Mouse (Mus musculus) limb, embryonic 11.5 days (tissue): ENCODE measurements around the gene Igf1r. TPM values are rescaled to one million over a fixed set of nuclear protein-coding genes. Genes with fewer than 3 reads are reported as not detected.

Source experiments
- ATAC-seq: fragments of 200-750 bp; cut with Nextera tagmentation; 2 replicates; pipeline ENCODE4 v1.8.0; 2017; ENCODE audit warnings: low read depth; ENCODE audit not compliant: insufficient number of reproducible peaks, low FRiP score, low TSS enrichment
- DNase-seq: peaks from one replicate; pipeline ENCODE4 v3.0.0-alpha.2; 2015; ENCODE audit warnings: low spot score
- H3K27ac ChIP-seq: fragments of 300-500 bp; sonication (generic); replicated peaks from 2 replicates; pipeline ENCODE4 v1.5.1; 2014; ENCODE audit warnings: low read depth, mild to moderate bottlenecking, low read length
- H3K27me3 ChIP-seq: fragments of 300-500 bp; sonication (generic); 2 replicates; pipeline ENCODE4 v1.6.1; 2014; ENCODE audit warnings: mild to moderate bottlenecking, low read length, mixed read lengths; ENCODE audit not compliant: control insufficient read depth, insufficient read depth
- H3K36me3 ChIP-seq: fragments of 300-500 bp; sonication (generic); 2 replicates; pipeline ENCODE4 v1.6.1; 2014; ENCODE audit warnings: mild to moderate bottlenecking, low read length, moderate library complexity, mixed read lengths; ENCODE audit not compliant: control insufficient read depth, insufficient read depth
- H3K4me1 ChIP-seq: fragments of 300-500 bp; sonication (generic); 2 replicates; pipeline ENCODE4 v1.6.1; 2014; ENCODE audit warnings: low read length, mixed read lengths; ENCODE audit not compliant: control insufficient read depth, insufficient read depth
- H3K4me2 ChIP-seq: fragments of 300-500 bp; sonication (generic); 2 replicates; pipeline ENCODE4 v1.6.1; 2014; ENCODE audit warnings: low read depth, mild to moderate bottlenecking, moderate library complexity; ENCODE audit not compliant: severe bottlenecking
- H3K4me3 ChIP-seq: fragments of 300-500 bp; sonication (generic); 2 replicates; pipeline ENCODE4 v1.5.1; 2014; ENCODE audit warnings: low read depth, low read length
- H3K9ac ChIP-seq: fragments of 300-500 bp; sonication (generic); 2 replicates; pipeline ENCODE4 v1.6.1; 2014; ENCODE audit warnings: mild to moderate bottlenecking, low read length
- H3K9me3 ChIP-seq: fragments of 300-500 bp; sonication (generic); 2 replicates; pipeline ENCODE4 v1.6.1; 2016; ENCODE audit warnings: low read length; ENCODE audit not compliant: control insufficient read depth
- whole genome bisulfite sequencing: fragments of 180-500 bp; shearing (Covaris S2); extraction: QIAGEN DNeasy Blood & Tissue Kit; methylation state at CpG from one replicate; pipeline ENCODE4 v1.1.7; 2014; 5-methylcytosine and 5-hydroxymethylcytosine counted together
- polyA plus RNA-seq: library from polyadenylated mRNA; unstranded; fragments of >200 nt; fragmentation: Nextera tagmentation; extraction: Ambion mirVana; gene quantifications from 2 replicates; pipeline ENCODE4 v1.2.1, GENCODE M21; 2014

Gene Igf1r
- polyA plus RNA-seq, 1 experiment from 2014 or later, result 29.9 TPM

DNA sequence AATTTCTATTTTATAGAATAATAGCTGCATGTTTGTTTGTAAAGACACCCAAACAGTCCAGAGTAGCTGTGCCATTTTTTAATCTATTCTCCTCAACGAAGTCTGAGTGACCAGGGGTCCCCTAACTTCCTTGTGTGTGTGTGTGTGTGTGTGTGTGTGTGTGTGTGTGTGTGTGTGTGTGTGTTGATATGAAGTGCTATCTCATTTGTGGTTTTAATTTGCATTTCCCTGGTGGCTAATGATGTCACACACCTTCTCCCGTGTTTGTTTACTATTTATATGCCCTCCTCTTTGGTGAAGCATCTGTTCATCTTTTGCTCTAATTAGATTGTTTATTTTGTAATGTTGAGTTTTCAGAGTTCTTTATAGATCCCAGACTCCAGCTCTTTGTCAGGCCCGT lies 117.4 kb downstream of the Igf1r start:
- H3K4me3 ChIP-seq, result no peak overlapping the region
- H3K9me3 ChIP-seq, result no peaks in the 10 kb centered on the region
- H3K4me2 ChIP-seq, result no peak overlapping the region
- H3K27ac ChIP-seq, result no peak overlapping the region
- WGBS, result 48% methylated on average over 3 of the region's 3 CpGs
- no peak overlapping the region for H3K9ac ChIP-seq
- no peak for DNase-seq
- ATAC-seq, result no peak
- no peaks in the 10 kb centered on the region for H3K27me3 ChIP-seq
- H3K4me1 ChIP-seq, result peaks cover 18% of the 10 kb centered on the region
- H3K36me3 ChIP-seq, result no peaks in the 10 kb centered on the region

- Histone ChIP-seq H3K4me2 (no peak overlapping the region), H3K4me3 (no peak overlapping the region), H3K4me1 (peaks cover 18% of the 10 kb centered on the region), H3K36me3 (no peaks in the 10 kb centered on the region), H3K9me3 (no peaks in the 10 kb centered on the region), H3K27me3 (no peaks in the 10 kb centered on the region), H3K9ac (no peak overlapping the region), H3K27ac (0 out of 2 replicates have a peak overlapping the region, but pooled peaks have one; percentile 12)
- WGBS, result 71% methylated on average over 7 of the region's 7 CpGs
- no peak for ATAC-seq
- DNase-seq, result no peak
Observed at GRCm38 (mm10) chr7:68070626-68071025, 118.0 kb downstream of the Igf1r start.

- H3K36me3 ChIP-seq, result no peaks in the 10 kb centered on the region
- H3K27me3 ChIP-seq, result no peaks in the 10 kb centered on the region
- no peak overlapping the region for H3K27ac ChIP-seq
- no peak overlapping the region for H3K4me2 ChIP-seq
- WGBS, result 98% methylated on average over 3 of the region's 3 CpGs
- no peaks in the 10 kb centered on the region for H3K9me3 ChIP-seq
- ATAC-seq, result no peak
- H3K4me1 ChIP-seq, result peaks cover 18% of the 10 kb centered on the region
- no peak overlapping the region for H3K9ac ChIP-seq
- DNase-seq, result no peak
- H3K4me3 ChIP-seq, result no peak overlapping the region
Observed at GRCm38 (mm10) chr7:68071050-68071449, 118.4 kb downstream of the Igf1r start.

DNA sequence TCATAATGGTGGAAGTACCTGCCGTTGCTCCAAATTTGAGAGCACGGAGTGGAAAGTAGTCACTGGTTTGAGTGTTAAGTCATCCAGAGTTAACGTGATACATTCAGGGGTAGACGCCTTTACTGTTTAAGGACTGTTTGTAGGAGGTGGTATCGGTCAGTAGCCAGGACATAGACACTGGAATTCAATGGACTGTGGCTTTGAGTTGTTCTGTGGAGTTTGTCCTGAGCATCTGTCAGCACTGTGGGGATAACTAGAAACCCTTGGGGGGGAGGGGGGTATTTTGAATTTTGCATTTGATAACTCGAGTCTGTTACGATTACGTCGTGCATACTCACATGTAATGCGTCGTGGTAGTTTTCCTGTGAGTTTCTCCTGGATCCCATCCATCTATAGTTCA lies 119.1 kb downstream of the Igf1r start:
- Histone ChIP-seq H3K4me1 (peaks cover 18% of the 10 kb centered on the region), H3K27me3 (no peaks in the 10 kb centered on the region), H3K9me3 (no peaks in the 10 kb centered on the region), H3K27ac (no peak overlapping the region), H3K4me3 (no peak overlapping the region), H3K36me3 (no peaks in the 10 kb centered on the region), H3K4me2 (no peak overlapping the region), H3K9ac (no peak overlapping the region)
- no peak for DNase-seq
- no peak for ATAC-seq
- WGBS, result 94% methylated on average over 11 of the region's 11 CpGs

GRCm38 (mm10) chr7:68072524-68073459 lies 120.2 kb downstream of the Igf1r start:
- ATAC-seq, result 0 out of 2 replicates have a peak, but pooled peaks have one; percentile 20
- WGBS, result 81% methylated on average over 14 of the region's 14 CpGs
- H3K9me3 ChIP-seq, result no peaks in the 10 kb centered on the region
- no peak overlapping the region for H3K9ac ChIP-seq
- H3K27ac ChIP-seq, result peak overlapping the region; percentile 37
- H3K4me2 ChIP-seq, result peak overlapping the region; percentile 33; the same call in 1 of the 2 replicates
- H3K4me1 ChIP-seq, result peaks cover 18% of the 10 kb centered on the region
- H3K4me3 ChIP-seq, result no peak overlapping the region
- no peaks in the 10 kb centered on the region for H3K27me3 ChIP-seq
- no peak for DNase-seq
- H3K36me3 ChIP-seq, result no peaks in the 10 kb centered on the region

- no peaks in the 10 kb centered on the region for H3K27me3 ChIP-seq
- peak overlapping the region; percentile 37; the same call in 1 of the 2 replicates for H3K27ac ChIP-seq
- DNase-seq (peak; percentile 66), ATAC-seq (peak; percentile 88)
- no peaks in the 10 kb centered on the region for H3K36me3 ChIP-seq
- 15% methylated on average over 8 of the region's 8 CpGs for WGBS
- H3K4me1 ChIP-seq, result peaks cover 18% of the 10 kb centered on the region
- H3K9me3 ChIP-seq, result no peaks in the 10 kb centered on the region
- H3K4me3 ChIP-seq, result no peak overlapping the region
- H3K9ac ChIP-seq, result no peak overlapping the region
- peak overlapping the region; percentile 33; the same call in 1 of the 2 replicates for H3K4me2 ChIP-seq
Observed at GRCm38 (mm10) chr7:68073460-68073806, 120.8 kb downstream of the Igf1r start.

- H3K27me3 ChIP-seq, result no peaks in the 10 kb centered on the region
- no peak overlapping the region for H3K4me2 ChIP-seq
- peaks cover 18% of the 10 kb centered on the region for H3K4me1 ChIP-seq
- DNase-seq (no peak), ATAC-seq (no peak)
- H3K9ac ChIP-seq, result no peak overlapping the region
- no peaks in the 10 kb centered on the region for H3K36me3 ChIP-seq
- no peaks in the 10 kb centered on the region for H3K9me3 ChIP-seq
- WGBS, result 96% methylated on average over 11 of the region's 11 CpGs
- H3K4me3 ChIP-seq, result no peak overlapping the region
- no peak overlapping the region for H3K27ac ChIP-seq
Observed at GRCm38 (mm10) chr7:68074748-68075147, 122.1 kb downstream of the Igf1r start.

DNA sequence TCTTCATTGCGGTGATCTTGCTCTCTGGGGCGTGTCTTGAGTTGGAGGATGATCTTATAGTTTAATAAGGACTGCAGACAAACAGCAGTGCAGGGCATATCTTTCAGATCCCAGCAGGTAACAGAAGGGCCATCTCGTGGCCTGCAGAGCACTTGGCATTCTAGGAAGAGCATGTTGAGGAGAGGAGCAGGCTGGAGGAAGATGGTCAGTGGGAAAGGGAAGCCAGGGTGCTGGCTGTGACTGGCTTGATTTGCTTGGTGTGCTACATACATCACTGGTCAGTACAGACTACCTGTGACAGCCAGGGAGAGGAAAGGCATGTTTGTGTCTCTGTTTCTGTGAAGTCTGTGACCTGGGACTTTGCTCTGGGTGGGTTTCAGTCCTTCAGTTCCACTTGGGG lies 122.8 kb downstream of the Igf1r start:
- Histone ChIP-seq H3K9me3 (no peaks in the 10 kb centered on the region), H3K36me3 (no peaks in the 10 kb centered on the region), H3K27ac (no peak overlapping the region), H3K4me3 (no peak overlapping the region), H3K4me2 (no peak overlapping the region), H3K9ac (no peak overlapping the region), H3K27me3 (no peaks in the 10 kb centered on the region), H3K4me1 (peaks cover 18% of the 10 kb centered on the region)
- WGBS, result 81% methylated on average over 3 of the region's 3 CpGs
- ATAC-seq (no peak), DNase-seq (no peak)
